Mouse (Mus musculus) embryonic facial prominence, embryonic 11.5 days (tissue): ENCODE measurements around the gene Pde4dip. TPM values are rescaled to one million over a fixed set of nuclear protein-coding genes. Genes with fewer than 3 reads are reported as not detected.

Experiments
- ATAC-seq: fragments of 200-750 bp; cut with Nextera tagmentation; replicated peaks from 2 replicates; pipeline ENCODE4 v1.8.0; 2017; ENCODE audit warnings: low read depth; ENCODE audit not compliant: insufficient number of reproducible peaks, low FRiP score, low TSS enrichment
- DNase-seq: peaks from one replicate; pipeline ENCODE4 v3.0.0-alpha.2; 2015; ENCODE audit warnings: low spot score
- H3K27ac ChIP-seq: fragments of 300-500 bp; sonication (generic); replicated peaks from 2 replicates; pipeline ENCODE4 v1.5.1; 2014; ENCODE audit warnings: mild to moderate bottlenecking, low read depth, low read length, control low read depth
- H3K27me3 ChIP-seq: fragments of 300-500 bp; sonication (generic); 2 replicates; pipeline ENCODE4 v1.6.1; 2014; ENCODE audit warnings: mild to moderate bottlenecking, low read length, moderate library complexity, mixed read lengths; ENCODE audit not compliant: control insufficient read depth, insufficient read depth
- H3K36me3 ChIP-seq: fragments of 300-500 bp; sonication (generic); replicated peaks from 2 replicates; pipeline ENCODE4 v1.6.1; 2014; ENCODE audit warnings: low read depth, mild to moderate bottlenecking, low read length, moderate library complexity, mixed read lengths; ENCODE audit not compliant: control insufficient read depth, insufficient read depth
- H3K4me1 ChIP-seq: fragments of 300-500 bp; sonication (generic); 2 replicates; pipeline ENCODE4 v1.6.1; 2014; ENCODE audit warnings: low read length, mixed read lengths; ENCODE audit not compliant: control insufficient read depth, insufficient read depth
- H3K4me2 ChIP-seq: fragments of 300-500 bp; sonication (generic); 2 replicates; pipeline ENCODE4 v1.6.1; 2014; ENCODE audit warnings: low read depth, mild to moderate bottlenecking, control low read depth, low read length, moderate library complexity
- H3K4me3 ChIP-seq: fragments of 300-500 bp; sonication (generic); 2 replicates; pipeline ENCODE4 v1.5.1; 2014; ENCODE audit warnings: low read depth, low read length, control low read depth
- H3K9ac ChIP-seq: fragments of 300-500 bp; sonication (generic); replicated peaks from 2 replicates; pipeline ENCODE4 v1.6.1; 2014; ENCODE audit warnings: mild to moderate bottlenecking, control low read depth, low read length
- H3K9me3 ChIP-seq: fragments of 300-500 bp; sonication (generic); replicated peaks from 2 replicates; pipeline ENCODE4 v1.6.1; 2016; ENCODE audit warnings: mild to moderate bottlenecking, low read length, inconsistent platforms, mixed read lengths; ENCODE audit not compliant: control insufficient read depth
- WGBS: fragments of 180-500 bp; shearing (Covaris S2); extraction: QIAGEN DNeasy Blood & Tissue Kit; methylation state at CpG from one replicate; pipeline ENCODE4 v1.1.7; 2014; 5-methylcytosine and 5-hydroxymethylcytosine counted together
- polyA plus RNA-seq: library from polyadenylated mRNA; unstranded; fragments of >200 nt; fragmentation: Nextera tagmentation; extraction: Ambion mirVana; gene quantifications from 2 replicates; pipeline ENCODE4 v1.2.1, GENCODE M21; 2014

Gene Pde4dip
- polyA plus RNA-seq = 28.1 and 29.2 TPM in 2 replicates

DNA sequence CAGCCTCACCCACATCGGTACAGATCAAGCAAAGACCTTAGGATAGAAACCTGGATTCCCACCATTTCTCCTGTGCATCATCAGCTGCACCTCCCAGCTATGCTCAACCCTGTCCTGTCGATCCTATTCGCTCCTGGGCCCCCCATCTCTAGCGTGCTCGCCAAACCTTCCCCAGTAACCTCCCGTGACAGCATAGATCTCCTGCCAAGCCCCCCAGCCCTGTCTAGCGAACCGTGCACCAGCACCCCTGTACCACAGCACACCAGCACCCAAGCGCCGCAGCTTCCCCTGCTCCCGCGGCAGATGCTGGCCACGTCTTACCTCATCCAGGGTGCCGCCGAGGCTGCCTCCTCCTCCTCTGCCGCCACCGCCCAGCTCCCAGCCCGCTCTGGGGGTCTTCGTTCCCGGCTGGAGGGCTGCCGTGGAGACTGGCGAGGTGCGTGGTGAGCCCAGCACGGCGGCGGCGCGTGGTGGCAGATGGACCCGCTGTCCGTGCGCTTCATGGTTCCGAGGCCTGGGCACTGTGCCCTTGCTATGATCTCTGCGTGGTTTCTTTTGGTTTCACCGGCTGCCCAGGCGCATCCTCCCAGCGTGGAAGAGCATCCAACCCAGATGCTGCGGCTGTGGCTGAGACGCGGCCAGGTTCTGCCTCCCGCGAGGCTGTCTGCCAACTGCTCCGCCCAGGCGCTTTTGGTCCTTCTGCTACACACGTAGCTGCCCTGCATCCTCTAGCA lies at the start of gene Pde4dip:
Gene Pde4dip, minus strand, starts transcription at position 540 of the 734 bp plus-strand sequence.
- Histone ChIP-seq H3K27me3 (peaks cover 12% of the 10 kb centered on the region), H3K4me1 (no peaks in the 10 kb centered on the region), H3K4me3 (peak within 1 kb of the TSS; percentile 44), H3K36me3 (no peaks in the 10 kb centered on the region), H3K27ac (no peak within 1 kb of the TSS), H3K9me3 (no peaks in the 10 kb centered on the region), H3K9ac (peak within 1 kb of the TSS; percentile 52), H3K4me2 (peak within 1 kb of the TSS; percentile 94)
- ATAC-seq = no peak; the same call in 1 of the 2 replicates
- no peak for DNase-seq
- 1% methylated on average over 44 of the region's 44 CpGs for WGBS

DNA sequence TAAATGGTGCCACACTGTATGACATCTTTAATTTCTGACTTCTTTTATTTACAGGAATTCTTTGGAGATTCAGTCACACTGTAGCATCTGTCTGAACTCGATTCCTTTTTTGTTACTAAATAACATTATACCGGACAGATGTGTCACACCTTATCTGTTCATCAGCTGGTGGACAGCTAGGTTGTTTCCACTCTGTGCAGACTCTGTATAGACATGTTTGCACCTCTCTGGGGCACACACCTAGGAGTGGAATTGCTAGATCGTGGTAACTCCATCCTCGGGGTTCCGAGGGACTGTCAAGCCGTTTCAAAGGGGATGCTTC lies 49.4 kb upstream of the Pde4dip start:
- H3K9ac ChIP-seq = no peak overlapping the region
- no peak overlapping the region for H3K27ac ChIP-seq
- no peak overlapping the region for H3K4me3 ChIP-seq
- no peak for ATAC-seq
- no peaks in the 10 kb centered on the region for H3K27me3 ChIP-seq
- WGBS = 64% methylated on average over 6 of the region's 6 CpGs
- no peak for DNase-seq
- H3K4me2 ChIP-seq = no peak overlapping the region
- H3K36me3 ChIP-seq = no peaks in the 10 kb centered on the region
- no peaks in the 10 kb centered on the region for H3K9me3 ChIP-seq
- H3K4me1 ChIP-seq = peaks cover 27% of the 10 kb centered on the region

DNA sequence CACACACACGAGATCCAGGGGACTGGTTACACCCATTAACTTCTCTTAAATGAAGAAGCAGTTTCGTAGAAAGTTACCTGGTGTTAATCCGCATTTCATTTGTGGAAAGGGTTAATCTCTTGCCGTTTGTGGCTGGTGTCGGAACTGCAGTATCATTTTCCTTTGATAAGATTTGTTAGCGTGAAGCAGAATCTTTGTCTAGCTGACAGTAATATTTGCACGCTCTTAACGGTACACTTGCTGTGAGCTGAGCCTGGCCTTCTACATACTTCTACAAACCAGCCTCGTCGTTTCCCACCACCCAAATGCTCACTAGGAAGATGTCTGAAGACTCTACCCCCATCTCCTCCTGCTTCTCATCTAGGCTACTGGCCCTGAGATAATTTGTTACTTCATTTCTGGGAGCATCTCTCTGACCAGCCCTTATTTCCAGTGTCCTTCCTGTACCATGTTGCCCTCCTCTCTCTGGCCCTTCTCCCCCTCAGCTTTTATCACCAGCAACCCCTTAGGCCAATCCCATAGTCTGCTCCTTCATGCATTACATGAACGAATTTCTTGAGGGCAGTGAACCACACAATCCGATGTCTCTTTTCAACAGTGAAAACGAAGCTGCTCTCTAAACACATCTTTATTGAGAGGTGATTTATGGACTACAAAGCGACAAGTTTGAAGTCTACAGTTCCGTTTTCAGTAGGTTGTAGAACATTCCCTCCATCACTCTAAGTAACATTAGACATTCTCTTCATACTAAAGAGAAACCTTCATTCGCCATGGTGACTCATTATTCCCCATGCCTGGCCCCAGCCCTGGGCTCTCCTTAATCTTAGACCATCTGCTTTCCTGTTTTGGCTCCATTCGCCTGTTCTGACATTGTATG lies 48.8 kb upstream of the Pde4dip start:
- no peak overlapping the region for H3K9ac ChIP-seq
- no peaks in the 10 kb centered on the region for H3K9me3 ChIP-seq
- H3K27me3 ChIP-seq = no peaks in the 10 kb centered on the region
- H3K27ac ChIP-seq = no peak overlapping the region
- no peak overlapping the region for H3K4me2 ChIP-seq
- peak; percentile 35 for DNase-seq
- H3K4me3 ChIP-seq = no peak overlapping the region
- WGBS = 65% methylated on average over 17 of the region's 17 CpGs
- H3K4me1 ChIP-seq = peaks cover 22% of the 10 kb centered on the region
- ATAC-seq = no peak
- H3K36me3 ChIP-seq = no peaks in the 10 kb centered on the region

GRCm38 (mm10) chr3:97934331-97935300 lies 46.1 kb upstream of the Pde4dip start:
- ATAC-seq (0 out of 2 replicates have a peak, but pooled peaks have one; percentile 22), DNase-seq (peak; percentile 61)
- Histone ChIP-seq H3K4me1 (peaks cover 10% of the 10 kb centered on the region; the same call in 1 of the 2 replicates), H3K27me3 (no peaks in the 10 kb centered on the region), H3K9ac (no peak overlapping the region), H3K27ac (no peak overlapping the region), H3K4me2 (no peak overlapping the region), H3K36me3 (no peaks in the 10 kb centered on the region), H3K4me3 (no peak overlapping the region), H3K9me3 (no peaks in the 10 kb centered on the region)
- WGBS = 53% methylated on average over 6 of the region's 6 CpGs

- H3K27ac ChIP-seq = no peak overlapping the region
- H3K4me3 ChIP-seq = no peak overlapping the region
These were observed 45.3 kb upstream of the Pde4dip start for GRCm38 (mm10) chr3:97933811-97934210.

DNA sequence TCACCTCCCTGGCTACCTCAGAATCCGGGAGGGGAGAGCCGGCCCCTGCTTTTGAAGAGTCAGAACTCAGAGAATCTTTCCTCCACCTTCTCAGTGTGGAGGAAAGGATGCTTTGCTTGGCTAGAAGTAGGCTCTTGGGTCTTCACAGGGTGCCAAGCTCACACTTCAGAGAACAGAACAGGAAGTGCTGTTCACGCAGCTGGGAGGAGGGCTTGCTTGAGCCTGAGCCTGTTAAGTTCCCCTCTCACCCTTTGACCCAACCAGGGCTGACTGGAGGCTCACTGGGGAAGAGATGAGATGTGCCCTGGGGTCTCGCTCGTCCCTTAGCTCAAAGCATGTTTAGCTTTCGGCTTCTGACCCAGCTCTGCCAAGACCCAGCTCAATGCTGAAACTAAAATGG lies 44.7 kb upstream of the Pde4dip start:
- Histone ChIP-seq H3K4me2 (no peak overlapping the region), H3K9ac (no peak overlapping the region), H3K9me3 (no peaks in the 10 kb centered on the region), H3K27me3 (no peaks in the 10 kb centered on the region), H3K4me3 (no peak overlapping the region), H3K4me1 (peaks cover 8% of the 10 kb centered on the region; the same call in 1 of the 2 replicates), H3K36me3 (no peaks in the 10 kb centered on the region), H3K27ac (no peak overlapping the region)
- 12% methylated on average over 6 of the region's 6 CpGs for WGBS
- DNase-seq = no peak
- ATAC-seq = no peak

More at GRCm38 (mm10) chr3:97933811-97934210, 45.3 kb upstream of the Pde4dip start:
- H3K9me3 ChIP-seq = no peaks in the 10 kb centered on the region
- WGBS = 66% methylated on average over 5 of the region's 5 CpGs
- H3K4me1 ChIP-seq = peaks cover 8% of the 10 kb centered on the region; the same call in 1 of the 2 replicates
- H3K27me3 ChIP-seq = no peaks in the 10 kb centered on the region
- no peak for ATAC-seq
- DNase-seq = no peak
- H3K36me3 ChIP-seq = no peaks in the 10 kb centered on the region
- no peak overlapping the region for H3K4me2 ChIP-seq
- no peak overlapping the region for H3K9ac ChIP-seq

DNA sequence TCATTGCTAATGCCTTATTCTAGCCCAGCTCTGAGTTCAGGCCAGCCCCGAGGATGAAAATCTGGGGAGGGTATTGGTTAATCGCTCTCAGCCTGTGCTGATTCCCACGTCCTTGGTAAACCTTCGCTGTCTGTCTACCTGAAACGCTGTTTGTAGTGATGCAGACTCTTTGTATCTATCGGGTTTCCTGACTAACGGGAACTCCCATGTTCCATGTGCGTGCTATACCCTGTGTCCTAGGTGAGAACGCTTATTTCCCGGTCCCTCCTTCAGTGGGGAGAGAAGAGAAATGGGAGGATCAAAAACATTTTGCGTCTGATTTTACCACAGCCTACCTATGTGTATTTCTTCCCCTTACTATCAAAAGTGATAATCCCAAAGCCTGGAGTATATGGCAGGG lies 44.3 kb upstream of the Pde4dip start:
- Histone ChIP-seq H3K4me2 (no peak overlapping the region), H3K27ac (no peak overlapping the region)
- DNase-seq = no peak

More for the DNA sequence above, 44.3 kb upstream of the Pde4dip start:
- no peak overlapping the region for H3K4me3 ChIP-seq
- H3K9me3 ChIP-seq = no peaks in the 10 kb centered on the region
- peaks cover 8% of the 10 kb centered on the region; the same call in 1 of the 2 replicates for H3K4me1 ChIP-seq
- 40% methylated on average over 11 of the region's 11 CpGs for WGBS
- no peaks in the 10 kb centered on the region for H3K27me3 ChIP-seq
- H3K36me3 ChIP-seq = no peaks in the 10 kb centered on the region
- no peak for ATAC-seq
- H3K9ac ChIP-seq = no peak overlapping the region
